Mouse (Mus musculus): Measurements from ENCODE around the gene Hunk. TPM values are rescaled to one million over a fixed set of nuclear protein-coding genes. Genes with fewer than 3 reads are reported as not detected.

Hunk gene
- polyA plus RNA-seq, 1 experiment = 1.4 TPM

DNA sequence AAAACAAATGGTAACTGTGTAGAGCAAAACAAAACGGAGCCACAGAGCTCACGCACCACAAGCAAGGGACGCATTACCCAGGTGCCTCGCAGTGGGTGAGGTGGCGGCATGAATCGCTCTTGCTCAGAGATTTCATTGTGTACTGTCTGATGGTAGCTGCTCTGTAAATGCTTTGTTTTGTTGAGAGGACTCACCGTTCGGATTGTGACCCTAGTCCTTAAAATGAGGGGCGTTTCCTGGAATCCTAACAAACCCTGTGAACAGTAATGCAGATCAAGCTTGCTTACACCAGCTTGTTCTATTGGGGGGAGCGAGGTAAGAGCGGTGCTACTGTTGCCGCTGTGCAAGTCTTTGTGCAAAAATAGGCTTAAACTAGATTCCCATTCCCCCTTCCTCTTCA lies 47.7 kb downstream of the Hunk start:
- WGBS = 96% methylated on average over 12 of the region's 12 CpGs
- no peaks in the 10 kb centered on the region for H3K36me3 ChIP-seq (ENCODE audit: control insufficient read depth, insufficient read depth, low read length)
- no peaks in the 10 kb centered on the region for H3K27me3 ChIP-seq (ENCODE audit: control insufficient read depth, insufficient read depth, low read length)
- H3K4me3 ChIP-seq (ENCODE audit: low read depth, low read length) = no peak overlapping the region
- TF ChIP-seq POLR2A (IDR thresholded peaks at IDR 0.05; ENCODE audit: low read depth, low read length) (no peak), CTCF (IDR thresholded peaks at IDR 0.05; ENCODE audit: extremely low read depth, insufficient read length, insufficient replicate concordance, low read depth, low read length) (no peak)
- no peaks in the 10 kb centered on the region for H3K4me1 ChIP-seq (ENCODE audit: control insufficient read depth, insufficient read depth, insufficient read length, low read length)
- H3K27ac ChIP-seq (ENCODE audit: insufficient read depth, low read depth, low read length) = no peak overlapping the region

- WGBS = 85% methylated on average over 4 of the region's 4 CpGs
- Histone ChIP-seq H3K4me3 (ENCODE audit: low read depth, low read length) (no peak overlapping the region), H3K27ac (ENCODE audit: insufficient read depth, low read depth, low read length) (no peak overlapping the region), H3K4me1 (ENCODE audit: control insufficient read depth, insufficient read depth, insufficient read length, low read length) (no peaks in the 10 kb centered on the region), H3K36me3 (ENCODE audit: control insufficient read depth, insufficient read depth, low read length) (no peaks in the 10 kb centered on the region), H3K27me3 (ENCODE audit: control insufficient read depth, insufficient read depth, low read length) (no peaks in the 10 kb centered on the region)
- TF ChIP-seq POLR2A (IDR thresholded peaks at IDR 0.05; ENCODE audit: low read depth, low read length) (no peak), CTCF (IDR thresholded peaks at IDR 0.05; ENCODE audit: extremely low read depth, insufficient read length, insufficient replicate concordance, low read depth, low read length) (no peak)
Measured at GRCm38 (mm10) chr16:90435231-90435630, 49.4 kb downstream of the Hunk start.

DNA sequence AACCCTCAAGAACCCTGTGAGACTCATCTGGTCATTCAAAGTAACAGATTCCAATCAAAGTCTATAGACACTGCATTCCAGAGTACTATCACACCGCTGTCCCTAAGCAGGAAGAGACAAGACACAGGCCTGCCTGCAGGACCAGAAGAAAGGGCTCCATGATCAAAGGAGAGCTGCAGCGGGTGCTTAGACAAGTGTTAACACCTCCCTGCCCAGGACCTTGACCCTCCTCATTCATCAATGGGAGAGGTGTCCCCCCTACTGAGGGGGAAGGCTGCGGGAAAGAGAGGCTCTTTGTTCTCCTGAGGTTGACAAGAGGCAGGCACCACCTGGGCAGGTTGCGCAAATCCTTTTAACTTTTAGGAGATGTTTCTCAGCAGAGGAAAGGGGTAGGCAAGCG lies 51.5 kb downstream of the Hunk start:
- H3K36me3 ChIP-seq (ENCODE audit: control insufficient read depth, insufficient read depth, low read length) = no peaks in the 10 kb centered on the region
- no peak overlapping the region for H3K27ac ChIP-seq (ENCODE audit: insufficient read depth, low read depth, low read length)
- no peak for TF ChIP-seq CTCF (IDR thresholded peaks at IDR 0.05; ENCODE audit: extremely low read depth, insufficient read length, insufficient replicate concordance, low read depth, low read length)
- no peak for TF ChIP-seq POLR2A (IDR thresholded peaks at IDR 0.05; ENCODE audit: low read depth, low read length)
- H3K27me3 ChIP-seq (ENCODE audit: control insufficient read depth, insufficient read depth, low read length) = no peaks in the 10 kb centered on the region
- H3K4me3 ChIP-seq (ENCODE audit: low read depth, low read length) = no peak overlapping the region
- no peaks in the 10 kb centered on the region for H3K4me1 ChIP-seq (ENCODE audit: control insufficient read depth, insufficient read depth, insufficient read length, low read length)
- WGBS = 43% methylated on average over 5 of the region's 5 CpGs

DNA sequence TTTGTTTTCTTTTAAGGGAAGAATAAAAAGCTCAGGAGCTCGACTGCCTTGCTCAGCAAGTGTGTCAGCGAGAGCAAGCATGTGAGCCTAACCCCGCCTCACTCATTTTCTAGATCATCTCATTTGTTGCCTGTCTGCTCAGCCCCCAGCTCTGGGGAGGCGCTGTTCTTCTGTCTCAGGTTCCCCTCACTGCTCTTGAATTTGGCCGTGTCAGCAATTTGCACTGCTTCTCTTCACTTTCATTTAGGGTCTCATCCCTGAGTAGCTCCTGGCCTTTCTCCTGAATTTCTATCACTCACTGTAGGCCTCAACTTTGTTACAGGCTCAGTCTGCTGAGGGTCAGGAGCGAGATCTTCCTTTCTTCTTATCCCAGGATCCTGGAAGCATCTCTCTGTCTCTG lies 53.7 kb downstream of the Hunk start:
- Histone ChIP-seq H3K27me3 (ENCODE audit: control insufficient read depth, insufficient read depth, low read length) (no peaks in the 10 kb centered on the region), H3K4me1 (ENCODE audit: control insufficient read depth, insufficient read depth, insufficient read length, low read length) (no peaks in the 10 kb centered on the region), H3K4me3 (ENCODE audit: low read depth, low read length) (no peak overlapping the region), H3K27ac (ENCODE audit: insufficient read depth, low read depth, low read length) (no peak overlapping the region), H3K36me3 (ENCODE audit: control insufficient read depth, insufficient read depth, low read length) (no peaks in the 10 kb centered on the region)
- no peak for TF ChIP-seq CTCF (IDR thresholded peaks at IDR 0.05; ENCODE audit: extremely low read depth, insufficient read length, insufficient replicate concordance, low read depth, low read length)
- TF ChIP-seq POLR2A (IDR thresholded peaks at IDR 0.05; ENCODE audit: low read depth, low read length) = no peak
- 83% methylated on average over 6 of the region's 6 CpGs for WGBS

- no peak overlapping the region for H3K4me3 ChIP-seq (ENCODE audit: low read depth, low read length)
- H3K4me1 ChIP-seq (ENCODE audit: control insufficient read depth, insufficient read depth, insufficient read length, low read length) = no peaks in the 10 kb centered on the region
- no peak overlapping the region for H3K27ac ChIP-seq (ENCODE audit: insufficient read depth, low read depth, low read length)
- 92% methylated on average over 10 of the region's 10 CpGs for WGBS
- TF ChIP-seq CTCF (IDR thresholded peaks at IDR 0.05; ENCODE audit: extremely low read depth, insufficient read length, insufficient replicate concordance, low read depth, low read length) (no peak), POLR2A (IDR thresholded peaks at IDR 0.05; ENCODE audit: low read depth, low read length) (no peak)
- H3K36me3 ChIP-seq (ENCODE audit: control insufficient read depth, insufficient read depth, low read length) = no peaks in the 10 kb centered on the region
- H3K27me3 ChIP-seq (ENCODE audit: control insufficient read depth, insufficient read depth, low read length) = no peaks in the 10 kb centered on the region
Measured at GRCm38 (mm10) chr16:90440654-90441053, 54.8 kb downstream of the Hunk start.

DNA sequence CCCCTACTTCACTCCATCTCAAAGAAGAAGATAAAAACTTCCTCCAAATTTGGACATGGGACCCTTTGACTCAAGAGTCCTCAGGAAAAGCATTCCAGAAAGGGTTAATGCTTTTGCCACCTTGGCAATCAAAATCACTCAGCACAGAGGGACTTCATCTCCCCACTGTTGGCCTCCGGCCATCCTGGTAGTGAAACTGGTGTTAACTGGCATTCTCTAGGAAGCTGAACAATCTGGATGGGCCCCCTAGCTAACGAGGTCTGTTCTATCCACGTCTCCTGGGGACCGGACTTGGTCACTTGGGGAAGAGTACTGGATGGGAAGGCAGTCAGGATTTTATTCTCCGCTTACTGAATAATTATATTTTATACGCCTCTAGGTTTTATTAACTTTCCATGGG lies 57.2 kb downstream of the Hunk start:
- H3K36me3 ChIP-seq (ENCODE audit: control insufficient read depth, insufficient read depth, low read length) = no peaks in the 10 kb centered on the region
- TF ChIP-seq CTCF (IDR thresholded peaks at IDR 0.05; ENCODE audit: extremely low read depth, insufficient read length, insufficient replicate concordance, low read depth, low read length) = no peak
- no peak for TF ChIP-seq POLR2A (IDR thresholded peaks at IDR 0.05; ENCODE audit: low read depth, low read length)

DNA sequence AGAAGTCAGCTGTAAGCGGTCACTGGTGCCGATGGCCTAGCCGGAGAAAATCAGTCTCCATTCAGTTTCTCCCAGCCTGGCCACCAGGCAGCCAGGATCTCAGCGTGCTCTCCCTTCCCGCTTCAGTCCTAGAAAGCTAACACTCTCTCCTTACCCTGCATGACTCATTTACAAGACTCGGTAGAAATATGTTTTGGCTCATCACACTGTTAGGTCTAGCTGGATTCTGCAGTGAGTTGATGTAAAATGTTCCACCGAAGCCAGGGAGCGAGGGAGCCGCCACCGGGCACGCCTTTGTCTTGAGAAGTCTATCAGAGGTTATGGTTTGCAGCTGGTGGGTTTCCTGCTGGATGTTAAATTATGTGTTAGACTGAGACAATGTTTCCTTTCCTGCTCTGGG lies 67.4 kb downstream of the Hunk start:
- 71% methylated on average over 11 of the region's 11 CpGs for WGBS
- Histone ChIP-seq H3K4me3 (ENCODE audit: low read depth, low read length) (no peak overlapping the region), H3K36me3 (ENCODE audit: control insufficient read depth, insufficient read depth, low read length) (no peaks in the 10 kb centered on the region), H3K4me1 (ENCODE audit: control insufficient read depth, insufficient read depth, insufficient read length, low read length) (no peaks in the 10 kb centered on the region), H3K27ac (ENCODE audit: insufficient read depth, low read depth, low read length) (no peak overlapping the region), H3K27me3 (ENCODE audit: control insufficient read depth, insufficient read depth, low read length) (no peaks in the 10 kb centered on the region)
- TF ChIP-seq CTCF (IDR thresholded peaks at IDR 0.05; ENCODE audit: extremely low read depth, insufficient read length, insufficient replicate concordance, low read depth, low read length) = no peak
- TF ChIP-seq POLR2A (IDR thresholded peaks at IDR 0.05; ENCODE audit: low read depth, low read length) = no peak

More for the DNA sequence above, 57.2 kb downstream of the Hunk start:
- no peaks in the 10 kb centered on the region for H3K27me3 ChIP-seq (ENCODE audit: control insufficient read depth, insufficient read depth, low read length)
- no peak overlapping the region for H3K4me3 ChIP-seq (ENCODE audit: low read depth, low read length)
- 81% methylated on average over 6 of the region's 6 CpGs for WGBS
- H3K27ac ChIP-seq (ENCODE audit: insufficient read depth, low read depth, low read length) = no peak overlapping the region
- no peaks in the 10 kb centered on the region for H3K4me1 ChIP-seq (ENCODE audit: control insufficient read depth, insufficient read depth, insufficient read length, low read length)

All from small intestine, adult 2 months (tissue).